Mouse (Mus musculus): ENCODE data around the gene G0s2.
"Not testable (repeated sequence)": the region's sequence is repeated elsewhere in the genome, so short reads cannot be mapped to it uniquely, and the experiment has no call there.

G0s2 gene

GRCm38 (mm10) chr1:193255032-193255431, 18.0 kb downstream of the G0s2 start:
- CTCF ChIA-PET: interaction anchor here (0.7 to 1.0 kb wide), 3 partner anchors 27 to 122 kb away, joined by 3 to 4 read pairs (median 3); no protein-coding TSS in a partner anchor

- CTCF ChIA-PET: not testable (repeated sequence)
These were observed 19.1 kb downstream of the G0s2 start for GRCm38 (mm10) chr1:193253895-193254294.

- CTCF ChIA-PET: no interaction called here
These were observed 20.4 kb downstream of the G0s2 start for GRCm38 (mm10) chr1:193252616-193253015.

DNA sequence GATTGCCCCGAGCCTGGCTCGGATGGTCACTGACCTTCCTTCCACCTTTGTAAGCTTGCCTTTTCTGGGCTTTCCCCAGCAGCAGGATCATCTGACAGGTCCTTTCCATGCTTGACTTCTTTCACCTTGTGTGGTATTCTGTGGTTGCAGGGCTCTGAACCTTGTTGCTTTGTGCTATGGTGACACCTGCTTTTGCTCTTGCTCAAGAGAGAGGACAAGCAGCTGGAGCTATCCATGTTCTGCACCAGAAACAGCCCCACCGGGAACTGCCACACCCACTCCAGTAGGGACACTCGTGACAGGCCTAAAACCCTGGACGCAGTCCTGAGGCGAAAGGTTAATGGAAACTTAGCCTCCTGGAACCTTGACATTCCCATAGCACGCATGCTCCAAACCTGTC, 21.6 kb downstream of the G0s2 start:
- CTCF ChIA-PET: interaction anchor here (0.6 to 1.1 kb wide), 3 partner anchors 23 to 125 kb away, joined by 3 to 4 read pairs (median 3); no protein-coding TSS in a partner anchor

DNA sequence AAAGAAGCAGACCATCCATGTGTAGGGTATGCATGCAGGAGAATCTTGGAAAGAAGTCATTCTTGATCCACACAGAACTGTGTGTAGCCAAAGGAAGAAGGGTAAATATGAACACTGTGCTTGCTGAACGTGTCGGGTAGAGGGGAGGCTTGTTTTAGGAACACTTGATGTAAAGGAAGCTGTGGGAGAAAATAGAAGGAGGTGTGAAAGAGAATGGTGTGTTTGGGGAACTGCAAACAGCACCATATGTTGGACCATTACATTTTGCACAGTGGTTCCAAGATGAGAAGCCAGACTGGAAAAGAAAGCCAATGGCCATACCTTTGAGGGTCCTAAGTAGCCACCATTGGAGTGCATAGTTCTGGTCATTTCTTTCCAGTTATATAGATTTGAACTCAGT, 23.0 kb downstream of the G0s2 start:
- CTCF ChIA-PET: no interaction called here

DNA sequence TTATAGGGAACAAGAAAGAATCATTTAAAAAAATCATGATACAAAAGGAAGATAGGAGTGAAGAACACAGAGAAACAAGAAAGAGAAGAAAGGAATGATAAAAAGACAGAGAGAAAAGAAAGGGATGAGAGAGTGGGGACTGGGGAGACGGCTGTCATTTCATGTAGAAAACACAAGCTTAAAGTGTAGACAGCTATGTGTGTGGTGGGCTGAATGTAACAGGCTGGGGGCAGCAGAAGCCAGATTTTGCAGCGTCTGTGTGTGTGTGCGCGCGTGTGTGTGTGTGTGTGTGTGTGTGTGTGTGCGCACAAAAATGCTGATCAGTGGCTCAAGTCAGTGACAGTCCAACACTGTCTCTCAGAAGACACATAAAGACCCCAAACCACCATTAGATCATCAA, 28.8 kb downstream of the G0s2 start:
- CTCF ChIA-PET: interaction anchor here (0.7 kb wide), 1 partner anchor 1386 kb away, joined by 4 read pairs; no protein-coding TSS in a partner anchor

DNA sequence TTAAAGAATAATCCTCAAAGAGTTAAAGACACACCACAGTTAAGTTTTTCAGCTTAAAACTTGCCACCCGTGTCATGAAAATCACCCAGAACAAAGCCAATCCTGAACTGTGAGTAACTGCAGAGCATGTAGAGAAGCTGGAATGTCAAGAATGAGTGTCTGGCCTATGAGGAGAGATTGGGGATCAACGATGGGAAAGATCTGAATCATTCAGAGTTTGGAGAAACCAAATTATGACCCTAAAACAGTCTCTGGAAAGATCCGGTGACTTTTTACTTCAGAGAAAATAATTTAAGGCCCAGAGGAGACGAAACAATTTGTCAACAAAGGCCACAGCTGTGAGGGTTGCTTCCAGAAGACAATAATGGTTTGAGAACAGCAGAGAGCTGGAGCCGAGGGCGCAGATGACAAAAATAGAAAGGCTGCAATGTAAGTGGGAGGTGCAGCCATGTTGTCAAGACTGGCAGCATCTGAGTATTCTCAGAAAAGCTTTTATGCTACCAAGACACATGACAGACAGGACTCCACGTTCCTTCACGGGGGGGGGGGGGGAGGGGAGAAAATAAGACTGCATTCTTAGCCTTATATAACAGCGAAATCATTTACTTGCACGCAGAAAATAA, 29.3 kb downstream of the G0s2 start:
- CTCF ChIA-PET: interaction anchor here (0.7 kb wide), 1 partner anchor 1386 kb away, joined by 4 read pairs; no protein-coding TSS in a partner anchor

DNA sequence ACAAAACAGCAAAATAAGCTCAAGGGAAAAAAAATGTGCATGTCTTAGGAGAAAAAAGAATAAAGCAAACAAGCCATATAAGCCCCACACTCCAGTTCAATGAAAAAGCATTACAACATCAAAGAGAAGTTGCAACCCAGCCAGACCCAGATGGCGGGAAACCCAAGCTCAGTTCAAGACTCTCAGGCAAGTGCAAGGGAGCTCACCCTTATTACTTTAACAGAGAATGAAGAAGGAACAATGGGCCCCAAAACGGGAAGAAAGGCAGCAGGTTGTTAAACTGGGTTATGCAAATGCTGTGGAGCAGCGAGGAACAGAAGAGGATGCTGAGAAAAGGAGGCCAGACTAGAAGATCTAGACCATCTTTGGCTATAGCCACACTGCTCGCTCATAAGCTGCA, 30.2 kb downstream of the G0s2 start:
- CTCF ChIA-PET: no interaction called here

DNA sequence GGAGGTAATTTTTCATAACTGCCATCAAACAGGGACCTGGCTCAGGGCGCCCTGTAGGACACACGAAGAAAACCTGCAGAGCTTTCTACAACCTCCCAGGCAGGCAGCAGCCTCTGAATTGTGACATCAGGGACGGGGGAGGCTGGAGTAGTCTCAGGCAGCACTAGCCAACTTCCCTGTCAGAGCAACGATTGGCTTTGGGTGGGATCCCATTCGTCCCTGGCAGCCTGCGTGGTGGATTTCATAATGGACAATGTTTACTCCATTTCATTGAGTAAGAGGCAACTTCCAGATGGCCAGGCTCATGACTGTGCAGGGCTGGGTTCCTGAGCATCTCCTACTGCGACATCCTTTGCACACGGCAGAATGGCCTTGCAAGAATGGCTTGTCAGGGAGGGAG, 30.8 kb downstream of the G0s2 start:
- CTCF ChIA-PET: no interaction called here

DNA sequence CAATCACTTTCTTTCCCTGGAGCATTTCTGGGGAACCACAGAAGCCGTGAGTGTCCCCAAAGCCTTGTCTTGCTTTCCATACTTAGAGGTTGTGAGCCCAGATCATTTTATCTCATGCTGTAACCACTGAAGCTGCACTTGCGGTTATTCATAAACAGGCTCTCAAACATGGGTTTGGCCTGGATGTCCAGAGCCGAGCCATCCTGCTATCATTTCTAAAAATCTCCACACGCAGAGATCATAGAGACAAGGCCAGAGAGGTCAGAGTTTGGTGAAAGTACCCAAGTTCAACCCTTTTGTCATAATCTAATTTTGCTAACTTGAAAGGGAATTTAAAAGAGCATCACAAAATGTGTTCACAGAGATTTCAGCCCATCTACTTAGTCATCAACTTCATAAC, 31.6 kb downstream of the G0s2 start:
- CTCF ChIA-PET: no interaction called here

DNA sequence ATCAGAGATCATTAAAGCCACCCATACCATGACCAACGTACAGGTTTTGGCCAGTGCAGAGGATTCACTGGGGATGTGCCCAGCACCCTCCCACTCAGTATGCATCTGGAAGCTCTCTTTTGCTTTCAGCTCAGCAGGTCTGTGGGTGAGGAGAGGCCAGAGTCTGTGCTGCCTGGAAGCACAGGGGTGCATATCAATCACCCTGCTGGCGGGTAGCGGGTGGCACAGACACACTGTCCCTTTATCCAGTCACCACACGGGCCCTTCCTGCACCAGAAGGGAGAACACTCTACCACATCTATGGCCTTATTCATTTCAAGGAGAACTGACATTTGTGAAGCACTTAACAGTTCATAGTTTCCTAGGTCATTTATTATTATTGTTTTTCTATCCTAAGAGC, 34.6 kb downstream of the G0s2 start:
- CTCF ChIA-PET: no interaction called here

GRCm38 (mm10) chr1:193234930-193235329, 38.1 kb downstream of the G0s2 start:
- CTCF ChIA-PET: no interaction called here

GRCm38 (mm10) chr1:193234130-193234645, 38.8 kb downstream of the G0s2 start:
- CTCF ChIA-PET: no interaction called here

DNA sequence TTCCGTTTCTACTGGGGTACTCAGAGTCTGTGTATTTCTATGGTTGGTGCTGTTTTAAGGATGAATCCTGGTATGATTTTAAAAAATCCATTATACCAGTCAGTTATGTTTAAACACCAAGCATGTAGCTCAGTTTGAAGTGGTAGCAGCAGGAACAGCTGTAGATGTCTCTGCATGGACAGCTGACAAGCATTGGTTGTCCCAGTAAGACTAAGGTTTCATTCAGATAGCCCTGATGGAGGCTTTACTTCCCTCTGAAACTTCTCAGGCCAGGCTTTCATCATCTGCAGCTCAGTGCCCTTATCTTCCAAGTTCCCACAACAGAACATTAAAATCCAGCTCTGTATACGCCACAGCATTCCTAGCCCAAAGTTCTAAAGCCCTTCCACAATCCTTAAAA, 40.3 kb downstream of the G0s2 start:
- CTCF ChIA-PET: no interaction called here

DNA sequence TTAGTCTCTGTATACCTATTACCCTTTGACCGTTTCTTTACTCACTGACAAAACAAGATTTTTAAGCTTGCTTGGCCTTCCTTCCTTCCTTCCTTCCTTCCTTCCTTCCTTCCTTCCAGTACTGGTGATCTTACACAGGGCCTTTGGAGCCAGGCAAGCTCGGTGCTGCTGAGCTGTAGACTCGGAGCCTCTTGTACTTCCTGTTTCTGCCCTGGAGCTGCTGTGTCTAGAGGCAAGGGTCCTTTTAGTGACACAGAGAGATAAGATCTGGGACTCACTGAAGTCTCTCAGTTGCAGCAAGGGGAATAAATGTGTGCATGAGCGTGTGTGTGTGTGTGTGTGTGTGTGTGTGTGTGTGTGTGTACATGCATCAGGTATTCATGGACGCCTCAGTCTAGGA, 42.1 kb downstream of the G0s2 start:
- CTCF ChIA-PET: no interaction called here

- CTCF ChIA-PET: no interaction called here
These were observed 42.5 kb downstream of the G0s2 start for GRCm38 (mm10) chr1:193230531-193230930.

GRCm38 (mm10) chr1:193229570-193229969, 43.4 kb downstream of the G0s2 start:
- CTCF ChIA-PET: no interaction called here

DNA sequence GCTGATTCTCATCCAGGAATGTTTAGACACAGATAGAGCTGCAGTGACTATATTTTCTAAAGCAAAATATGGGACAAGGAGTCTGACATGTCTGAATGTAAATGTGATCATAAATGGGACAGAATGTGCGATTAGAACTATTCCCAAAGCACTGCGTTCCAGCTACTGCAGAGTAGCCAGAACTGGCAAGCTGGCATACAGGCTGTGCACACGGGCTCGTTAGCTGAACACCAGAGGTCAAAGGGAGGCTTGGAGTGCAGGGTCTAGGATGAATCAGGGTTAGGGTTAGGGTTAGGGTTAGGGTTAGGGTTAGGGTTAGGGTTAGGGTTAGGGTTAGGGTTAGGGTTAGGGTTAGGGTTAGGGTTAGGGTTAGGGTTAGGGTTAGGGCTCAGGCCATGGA, 45.5 kb downstream of the G0s2 start:
- CTCF ChIA-PET: interaction anchor here (0.6 kb wide), 1 partner anchor 24 kb away, joined by 4 read pairs; no protein-coding TSS in a partner anchor

DNA sequence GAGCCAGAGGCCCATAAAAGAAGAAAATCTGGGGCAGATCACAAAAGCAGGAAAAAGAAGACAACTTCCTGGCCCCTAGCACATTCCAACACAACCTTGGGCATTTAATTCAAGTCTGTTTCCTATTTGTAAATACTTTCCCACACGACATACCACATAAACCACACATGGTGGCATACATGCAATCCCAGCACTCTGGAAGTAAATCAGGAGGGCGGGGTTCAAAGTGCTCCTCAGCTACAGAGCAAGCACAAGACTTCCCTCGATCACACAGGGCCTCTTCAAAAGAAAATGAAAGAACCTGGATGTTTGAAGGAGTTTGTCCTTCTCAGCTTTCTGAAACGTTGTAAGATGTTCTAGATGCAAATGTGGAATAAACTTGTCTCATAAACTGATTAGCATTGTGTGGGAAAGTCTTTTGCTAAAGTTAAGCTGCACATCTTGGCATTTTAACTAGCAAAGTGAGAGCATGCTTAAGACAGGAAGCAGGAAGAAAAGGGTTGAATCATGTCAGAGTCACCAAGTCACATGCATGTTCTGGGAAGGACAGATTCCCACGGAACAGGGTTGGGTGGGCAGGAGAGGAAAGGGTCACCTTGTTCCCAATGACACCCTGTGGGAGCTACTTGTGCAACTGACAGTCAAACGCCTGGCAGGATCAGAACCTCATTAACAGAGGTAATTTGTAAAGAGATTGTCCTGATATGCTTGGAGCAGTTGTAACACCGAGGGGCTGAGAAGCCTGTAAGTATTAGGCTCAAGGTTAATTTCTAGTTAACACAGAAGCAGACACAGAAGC, 46.1 kb downstream of the G0s2 start:
- CTCF ChIA-PET: no interaction called here

- CTCF ChIA-PET: interaction anchor here (0.6 kb wide), 1 partner anchor 340 kb away, joined by 18 read pairs; no protein-coding TSS in a partner anchor
These were observed 46.9 kb downstream of the G0s2 start for GRCm38 (mm10) chr1:193226114-193226513.

DNA sequence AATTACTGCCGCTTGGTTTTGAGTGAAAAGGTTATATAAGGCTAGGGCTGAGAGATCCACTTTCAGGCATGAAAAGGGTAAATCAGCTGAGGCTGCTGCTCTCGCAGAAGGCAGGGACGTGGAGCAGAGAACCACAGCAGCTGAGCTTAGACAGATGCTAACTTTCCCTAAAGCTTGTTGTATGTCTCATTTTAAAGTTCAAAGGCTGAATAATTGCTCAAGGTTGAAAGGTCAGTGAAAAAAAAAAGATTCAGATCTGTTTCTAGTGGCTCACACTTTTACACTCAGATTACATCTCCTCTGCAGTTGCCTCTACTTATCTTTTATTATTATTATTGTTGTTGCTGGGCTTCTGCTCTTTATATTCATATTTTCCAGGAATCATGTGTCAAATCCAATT, 47.5 kb downstream of the G0s2 start:
- CTCF ChIA-PET: no interaction called here
